Mouse (Mus musculus) intestine, embryonic 16.5 days (tissue): Measurements from ENCODE around the gene Pstk. TPM values are rescaled to one million over a fixed set of nuclear protein-coding genes. Genes with fewer than 3 reads are reported as not detected.
A peak's percentile ranks its signal among the peaks of the same experiment; 100 is the strongest.

Source experiments
- ATAC-seq: fragments of 200-750 bp; cut with Nextera tagmentation; 2 replicates; pipeline ENCODE4 v1.8.0; 2017; ENCODE audit warnings: moderate TSS enrichment, moderate library complexity
- H3K27ac ChIP-seq: fragments of 300-500 bp; sonication (generic); 2 replicates; pipeline ENCODE4 v1.5.1; 2014; ENCODE audit warnings: mild to moderate bottlenecking, low read length
- H3K27me3 ChIP-seq: fragments of 300-500 bp; sonication (generic); replicated peaks from 2 replicates; pipeline ENCODE4 v1.6.1; 2014; ENCODE audit warnings: low read length, control low read depth, mixed read lengths; ENCODE audit not compliant: control insufficient read depth, insufficient read depth
- H3K36me3 ChIP-seq: fragments of 300-500 bp; sonication (generic); 2 replicates; pipeline ENCODE4 v1.6.1; 2014; ENCODE audit warnings: low read length, control low read depth; ENCODE audit not compliant: control insufficient read depth, insufficient read depth
- H3K4me1 ChIP-seq: fragments of 300-500 bp; sonication (generic); 2 replicates; pipeline ENCODE4 v1.6.1; 2014; ENCODE audit warnings: low read length, control low read depth, mixed read lengths; ENCODE audit not compliant: control insufficient read depth, insufficient read depth
- H3K4me2 ChIP-seq: fragments of 300-500 bp; sonication (generic); 2 replicates; pipeline ENCODE4 v1.6.1; 2014; ENCODE audit warnings: low read depth, low read length, control low read depth
- H3K4me3 ChIP-seq: fragments of 300-500 bp; sonication (generic); 2 replicates; pipeline ENCODE4 v1.5.1; 2014; ENCODE audit warnings: mild to moderate bottlenecking, low read length
- H3K9ac ChIP-seq: fragments of 300-500 bp; sonication (generic); 2 replicates; pipeline ENCODE4 v1.6.1; 2014; ENCODE audit warnings: low read depth, low read length
- H3K9me3 ChIP-seq: fragments of 300-500 bp; sonication (generic); 2 replicates; pipeline ENCODE4 v1.6.1; 2016; ENCODE audit warnings: low read length, control low read depth; ENCODE audit not compliant: control insufficient read depth
- WGBS: fragments of 180-500 bp; shearing (Covaris S2); extraction: QIAGEN DNeasy Blood & Tissue Kit; methylation state at CpG from one replicate; pipeline ENCODE4 v1.1.7; 2014; 5-methylcytosine and 5-hydroxymethylcytosine counted together
- polyA plus RNA-seq: library from polyadenylated mRNA; unstranded; fragments of >200 nt; fragmentation: Nextera tagmentation; extraction: Ambion mirVana; gene quantifications from 2 replicates; pipeline ENCODE4 v1.2.1, GENCODE M21; 2015

The Pstk gene
- polyA plus RNA-seq, 1 experiment from 2014 or later, result 71.4 TPM

DNA sequence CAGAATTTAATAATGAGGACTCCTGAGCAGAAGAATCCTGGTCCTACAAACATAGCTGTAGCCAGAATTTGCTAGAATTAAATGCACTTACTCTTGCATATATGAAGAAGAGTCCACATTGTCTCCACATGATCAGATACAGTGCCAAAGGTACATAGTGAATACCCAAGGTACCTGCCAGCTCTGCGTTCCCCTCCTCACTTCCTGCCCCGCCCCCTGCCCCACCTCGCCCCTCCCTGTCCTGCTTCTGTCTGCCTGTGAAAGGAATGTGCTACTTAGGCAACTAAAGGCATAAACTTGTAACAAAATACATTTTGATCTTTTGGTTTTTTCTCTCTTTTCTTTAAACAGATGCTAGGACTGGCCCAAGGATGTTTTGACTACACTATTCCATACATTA is 66.1 kb downstream of the Pstk start:
- 61% methylated on average over 3 of the region's 3 CpGs for WGBS

More for the DNA sequence above, 66.1 kb downstream of the Pstk start:
- ATAC-seq, result peak; percentile 73; the same call in 1 of the 2 replicates
- Histone ChIP-seq H3K9me3 (no peaks in the 10 kb centered on the region), H3K36me3 (no peaks in the 10 kb centered on the region), H3K4me3 (no peak overlapping the region), H3K9ac (no peak overlapping the region), H3K4me2 (no peak overlapping the region), H3K27me3 (no peaks in the 10 kb centered on the region), H3K4me1 (no peaks in the 10 kb centered on the region), H3K27ac (no peak overlapping the region)

Other genes with a start within 250 kb of the Pstk start
- gene 4933402N03Rik, start 224.8 kb upstream of the Pstk start, polyA plus RNA-seq, result not detected in 2 replicates
- 0.04 TPM in 1 of 2 replicates, not detected in the other for gene 5430419D17Rik, start 196.7 kb upstream of the Pstk start, polyA plus RNA-seq
- 1.5 and 1.9 TPM in 2 replicates for gene Cuzd1, start 48.8 kb upstream of the Pstk start, polyA plus RNA-seq
- not detected in 2 replicates for gene Fam24b, start 41.6 kb upstream of the Pstk start, polyA plus RNA-seq
- gene Fam24a, start 37.3 kb upstream of the Pstk start, polyA plus RNA-seq, result not detected in 2 replicates
- gene 2310057M21Rik, start 8.4 kb upstream of the Pstk start, polyA plus RNA-seq, result 20.0 TPM in 2 replicates
- 8.1 and 9.4 TPM in 2 replicates for gene Ikzf5, start 39.4 kb downstream of the Pstk start, polyA plus RNA-seq
- gene Acadsb, start 39.5 kb downstream of the Pstk start, polyA plus RNA-seq, result 70.5 and 75.2 TPM in 2 replicates
- gene Hmx3, start 171.7 kb downstream of the Pstk start, polyA plus RNA-seq, result 0.53 and 0.54 TPM in 2 replicates
- 0.39 and 0.68 TPM in 2 replicates for gene Hmx2, start 177.6 kb downstream of the Pstk start, polyA plus RNA-seq
- gene Bub3, start 189.1 kb downstream of the Pstk start, polyA plus RNA-seq, result 162 and 193 TPM in 2 replicates